Mouse (Mus musculus) olfactory bulb, adult 2 months (tissue): ENCODE data around the gene Limch1. TPM values are rescaled to one million over a fixed set of nuclear protein-coding genes. Genes with fewer than 3 reads are reported as not detected.

Source experiments
- H3K27ac ChIP-seq: fragments of 200-500 bp; 2 replicates; pipeline ENCODE4 v1.5.1; 2012; ENCODE audit warnings: low read depth, low read length; ENCODE audit not compliant: insufficient read depth
- H3K4me1 ChIP-seq: fragments of 200-500 bp; 2 replicates; pipeline ENCODE4 v1.6.1; 2012; ENCODE audit warnings: low read length; ENCODE audit not compliant: control insufficient read depth, insufficient read depth
- H3K4me3 ChIP-seq: fragments of 200-500 bp; 2 replicates; pipeline ENCODE4 v1.5.1; 2012; ENCODE audit warnings: mild to moderate bottlenecking, low read depth, low read length, moderate library complexity; ENCODE audit not compliant: insufficient read depth
- CTCF ChIP-seq: fragments of 200-500 bp; IDR thresholded peaks from 2 replicates; pipeline ENCODE4 v1.5.1; 2012; ENCODE audit warnings: low read depth, mild to moderate bottlenecking, low read length, moderate library complexity; ENCODE audit not compliant: insufficient read depth
- POLR2A ChIP-seq: fragments of 200-500 bp; IDR thresholded peaks from 2 replicates; pipeline ENCODE4 v1.6.1; 2012; ENCODE audit warnings: mild to moderate bottlenecking, low read depth, low read length, moderate library complexity; ENCODE audit not compliant: insufficient read depth
- WGBS: fragments of 180-500 bp; shearing (Covaris S2); methylation state at CpG from one replicate; pipeline ENCODE4 v1.1.7; 2018; 5-methylcytosine and 5-hydroxymethylcytosine counted together
- polyA plus RNA-seq: library from polyadenylated mRNA; stranded (reverse); fragments of >200 nt; gene quantifications from 2 replicates; pipeline ENCODE4 v1.2.4, GENCODE M21; 2012; ENCODE audit warnings: low replicate concordance; ENCODE audit not compliant: missing spikeins, insufficient read depth, insufficient read length

Limch1 gene
- polyA plus RNA-seq, 1 experiment = not detected

GRCm38 (mm10) chr5:66825586-66825985 lies 80.0 kb downstream of the Limch1 start:
- no peak overlapping the region for H3K27ac ChIP-seq
- WGBS = 94% methylated on average over 4 of the region's 4 CpGs
- TF ChIP-seq CTCF = no peak
- TF ChIP-seq POLR2A = no peak
- H3K4me1 ChIP-seq = peaks cover 7% of the 10 kb centered on the region
- no peak overlapping the region for H3K4me3 ChIP-seq

- Histone ChIP-seq H3K4me3 (no peak overlapping the region), H3K27ac (no peak overlapping the region), H3K4me1 (peaks cover 7% of the 10 kb centered on the region)
- TF ChIP-seq CTCF (no peak), POLR2A (no peak)
- WGBS = 42% methylated on average over 8 of the region's 8 CpGs
These were observed 81.2 kb downstream of the Limch1 start for GRCm38 (mm10) chr5:66826844-66827243.

- WGBS = 90% methylated on average over 5 of the region's 5 CpGs
- H3K4me1 ChIP-seq = peaks cover 4% of the 10 kb centered on the region
- H3K4me3 ChIP-seq = no peak overlapping the region
- TF ChIP-seq POLR2A (no peak), CTCF (no peak)
- H3K27ac ChIP-seq = no peak overlapping the region
These were observed 83.9 kb downstream of the Limch1 start for GRCm38 (mm10) chr5:66829505-66829904.

- 94% methylated on average over 10 of the region's 10 CpGs for WGBS
- no peak for TF ChIP-seq CTCF
- TF ChIP-seq POLR2A = no peak
- no peak overlapping the region for H3K27ac ChIP-seq
- H3K4me3 ChIP-seq = no peak overlapping the region
- H3K4me1 ChIP-seq = peaks cover 6% of the 10 kb centered on the region
These were observed 84.6 kb downstream of the Limch1 start for GRCm38 (mm10) chr5:66830206-66830605.

GRCm38 (mm10) chr5:66834756-66835155 lies 89.1 kb downstream of the Limch1 start:
- Histone ChIP-seq H3K27ac (no peak overlapping the region), H3K4me1 (peaks cover 2% of the 10 kb centered on the region; the same call in 1 of the 2 replicates), H3K4me3 (no peak overlapping the region)
- TF ChIP-seq POLR2A = no peak
- TF ChIP-seq CTCF = no peak
- WGBS = 87% methylated on average over 6 of the region's 6 CpGs

- H3K4me1 ChIP-seq = peaks cover 2% of the 10 kb centered on the region; the same call in 1 of the 2 replicates
- TF ChIP-seq CTCF = no peak
- no peak for TF ChIP-seq POLR2A
- H3K27ac ChIP-seq = no peak overlapping the region
- no peak overlapping the region for H3K4me3 ChIP-seq
- 89% methylated on average over 4 of the region's 4 CpGs for WGBS
These were observed 91.3 kb downstream of the Limch1 start for GRCm38 (mm10) chr5:66836892-66837291.

GRCm38 (mm10) chr5:66841971-66842370 lies 96.3 kb downstream of the Limch1 start:
- no peak overlapping the region; the same call in 1 of the 2 replicates for H3K27ac ChIP-seq
- H3K4me1 ChIP-seq = peaks cover 14% of the 10 kb centered on the region
- TF ChIP-seq POLR2A (no peak), CTCF (no peak)
- WGBS = 88% methylated on average over 2 of the region's 2 CpGs
- H3K4me3 ChIP-seq = no peak overlapping the region

GRCm38 (mm10) chr5:66842776-66843175 lies 97.1 kb downstream of the Limch1 start:
- TF ChIP-seq CTCF (no peak), POLR2A (no peak)
- H3K4me3 ChIP-seq = no peak overlapping the region
- peaks cover 14% of the 10 kb centered on the region for H3K4me1 ChIP-seq
- WGBS = 51% methylated on average over 5 of the region's 5 CpGs
- peak overlapping the region; percentile 95 for H3K27ac ChIP-seq

- TF ChIP-seq CTCF (no peak), POLR2A (no peak)
- Histone ChIP-seq H3K4me1 (peaks cover 22% of the 10 kb centered on the region), H3K27ac (no peak overlapping the region), H3K4me3 (no peak overlapping the region)
- WGBS = 57% methylated on average over 7 of the region's 7 CpGs
These were observed 102.5 kb downstream of the Limch1 start for GRCm38 (mm10) chr5:66848136-66848535.

GRCm38 (mm10) chr5:66849148-66849547 lies 103.5 kb downstream of the Limch1 start:
- TF ChIP-seq CTCF (no peak), POLR2A (no peak)
- Histone ChIP-seq H3K4me1 (peaks cover 21% of the 10 kb centered on the region), H3K27ac (no peak overlapping the region), H3K4me3 (no peak overlapping the region)
- WGBS = 83% methylated on average over 4 of the region's 4 CpGs
